Mouse (Mus musculus) spleen, embryonic (tissue): ENCODE results near the gene Gm6096.
"Not testable (repeated sequence)": the region's sequence is repeated elsewhere in the genome, so short reads cannot be mapped to it uniquely, and the experiment has no call there.

ENCODE experiments used
- CTCF ChIA-PET: fragments of 350-600 bp; sonication (Branson Sonifier 250); formaldehyde crosslinking; loops from one replicate; lab custom pipeline; 2022; lab: Charles Lee

Gm6096 gene

GRCm38 (mm10) chr7:34250738-34251137 lies at the start of gene Gm6096:
TSS of gene Gm6096 (plus strand) at chr7:34251038.
- CTCF ChIA-PET, result interaction anchor here (0.5 kb wide), 1 partner anchor 23 kb away, joined by 3 read pairs; no protein-coding TSS in a partner anchor

- CTCF ChIA-PET, result not testable (repeated sequence)
These were observed 48.7 kb upstream of the Gm6096 start for GRCm38 (mm10) chr7:34202147-34202546.

GRCm38 (mm10) chr7:34206331-34206730 lies 44.5 kb upstream of the Gm6096 start:
- CTCF ChIA-PET, result no interaction called here

GRCm38 (mm10) chr7:34208027-34208745 lies 42.7 kb upstream of the Gm6096 start:
- CTCF ChIA-PET, result no interaction called here

- CTCF ChIA-PET, result no interaction called here
These were observed 37.6 kb upstream of the Gm6096 start for GRCm38 (mm10) chr7:34213281-34213680.

GRCm38 (mm10) chr7:34214644-34215043 lies 36.2 kb upstream of the Gm6096 start:
- CTCF ChIA-PET, result interaction anchor here (0.9 to 1.0 kb wide), 2 partner anchors 8 to 46 kb away, joined by 3 to 4 read pairs; no protein-coding TSS in a partner anchor

GRCm38 (mm10) chr7:34215481-34215880 lies 35.4 kb upstream of the Gm6096 start:
- CTCF ChIA-PET, result no interaction called here

GRCm38 (mm10) chr7:34216474-34216873 lies 34.4 kb upstream of the Gm6096 start:
- CTCF ChIA-PET, result no interaction called here

- CTCF ChIA-PET, result no interaction called here
These were observed 32.3 kb upstream of the Gm6096 start for GRCm38 (mm10) chr7:34218496-34218895.

GRCm38 (mm10) chr7:34221594-34222250 lies 29.1 kb upstream of the Gm6096 start:
- CTCF ChIA-PET, result interaction anchor here (0.5 kb wide), 1 partner anchor 24 kb away, joined by 7 read pairs; no protein-coding TSS in a partner anchor

GRCm38 (mm10) chr7:34222340-34222739 lies 28.5 kb upstream of the Gm6096 start:
- CTCF ChIA-PET, result interaction anchor here (0.6 kb wide), 1 partner anchor 8 kb away, joined by 3 read pairs; no protein-coding TSS in a partner anchor

GRCm38 (mm10) chr7:34224308-34224707 lies 26.5 kb upstream of the Gm6096 start:
- CTCF ChIA-PET, result no interaction called here

GRCm38 (mm10) chr7:34226086-34226485 lies 24.8 kb upstream of the Gm6096 start:
- CTCF ChIA-PET, result no interaction called here

- CTCF ChIA-PET, result no interaction called here
These were observed 24.0 kb upstream of the Gm6096 start for GRCm38 (mm10) chr7:34226846-34227245.

GRCm38 (mm10) chr7:34228641-34229040 lies 22.2 kb upstream of the Gm6096 start:
- CTCF ChIA-PET, result interaction anchor here (0.5 kb wide), 1 partner anchor 35 kb away, joined by 3 read pairs; no protein-coding TSS in a partner anchor

- CTCF ChIA-PET, result interaction anchor here (0.5 kb wide), 1 partner anchor 35 kb away, joined by 3 read pairs; no protein-coding TSS in a partner anchor
These were observed 21.7 kb upstream of the Gm6096 start for GRCm38 (mm10) chr7:34229153-34229552.

GRCm38 (mm10) chr7:34229691-34230111 lies 21.1 kb upstream of the Gm6096 start:
- CTCF ChIA-PET, result no interaction called here

- CTCF ChIA-PET, result no interaction called here
These were observed 20.7 kb upstream of the Gm6096 start, which contains the start of gene Gpi1 for GRCm38 (mm10) chr7:34230116-34230515. TSS of gene Gpi1 (minus strand) at chr7:34230336.

GRCm38 (mm10) chr7:34232785-34233725 lies 17.8 kb upstream of the Gm6096 start:
- CTCF ChIA-PET, result no interaction called here

- CTCF ChIA-PET, result no interaction called here
These were observed 16.8 kb upstream of the Gm6096 start for GRCm38 (mm10) chr7:34233909-34234609.
